Mouse (Mus musculus): ENCODE measurements around the gene Vwa5b1.

DNA sequence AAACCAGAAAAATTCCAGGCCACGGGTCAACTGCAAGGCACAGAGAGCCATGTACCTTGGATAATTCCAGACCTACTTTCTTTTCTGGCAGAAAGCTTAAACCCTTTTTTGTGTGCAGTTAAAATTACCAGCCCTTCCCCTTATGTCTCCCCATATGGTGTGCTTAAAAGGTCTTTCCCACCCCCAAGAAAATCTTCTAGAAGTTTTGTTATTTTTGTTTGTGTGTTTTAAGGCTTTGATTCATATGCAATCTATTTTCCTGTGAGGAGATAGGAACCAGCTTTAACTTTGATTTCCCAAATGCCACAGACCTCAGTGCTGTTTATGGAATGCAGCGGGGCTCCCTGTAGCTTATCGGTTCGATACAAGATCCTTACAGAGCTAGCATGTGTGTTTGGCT lies 53.2 kb downstream of the Vwa5b1 start:
- no peak for TF ChIP-seq CTCF (IDR thresholded peaks at IDR 0.05; ENCODE audit: control insufficient read depth, insufficient read depth, low read length)
- TF ChIP-seq POLR2A (IDR thresholded peaks at IDR 0.05; ENCODE audit: borderline replicate concordance, control insufficient read depth, low read depth, low read length): no peak
